Mouse (Mus musculus) gastrocnemius, postnatal 14 days (tissue): ENCODE results near the gene Vps51. TPM values are rescaled to one million over a fixed set of nuclear protein-coding genes. Genes with fewer than 3 reads are reported as not detected.

Experiments
- DNase-seq: peaks from one replicate; pipeline ENCODE4 v3.0.0; 2021; ENCODE audit warnings: mixed read lengths
- intact Hi-C: fragments of 180-260 bp; cut with DNase I; formaldehyde crosslinking; loops from one replicate; pipeline ENCODE4 v1.15.1; 2025; ENCODE audit warnings: low total_unique reads
- total RNA-seq, 2 experiments: library from RNA; stranded (reverse); gene quantifications; 2 replicates each; pipeline ENCODE4 v1.2.3; 2021

Gene Vps51
- total RNA-seq, 2 experiments from 2014 or later, result 20.4 to 24.0 TPM

- DNase-seq, result peak; percentile 29
- intact Hi-C loops, result no loop called here
Observed at GRCm38 (mm10) chr19:6085417-6085879, 8.4 kb upstream of the Vps51 start.

- intact Hi-C loops, result no loop called here
Observed at GRCm38 (mm10) chr19:6084478-6085248, 7.6 kb upstream of the Vps51 start, which contains the start of the genes Zfpl1 and Cdca5. TSS of gene Zfpl1 (minus strand) at chr19:6084956. TSS of gene Cdca5 (plus strand) at chr19:6084983.

GRCm38 (mm10) chr19:6082156-6082555, 5.1 kb upstream of the Vps51 start, which contains the start of gene Gm28374:
TSS of gene Gm28374 (minus strand) at chr19:6082256.
- intact Hi-C loops, result no loop called here
- DNase-seq, result no peak

More at GRCm38 (mm10) chr19:6084478-6085248, 7.6 kb upstream of the Vps51 start, which contains the start of the genes Zfpl1 and Cdca5:
- DNase-seq, result peak; percentile 93

- intact Hi-C loops, result no loop called here
- no peak for DNase-seq
Observed at GRCm38 (mm10) chr19:6079983-6080480, 3.0 kb upstream of the Vps51 start, which contains the start of gene Tmem262. TSS of gene Tmem262 (plus strand) at chr19:6080033.

GRCm38 (mm10) chr19:6073889-6074288, 3.1 kb downstream of the Vps51 start:
- intact Hi-C loops, result no loop called here

GRCm38 (mm10) chr19:6071261-6071660, 5.8 kb downstream of the Vps51 start:
- DNase-seq, result no peak

More at GRCm38 (mm10) chr19:6073889-6074288, 3.1 kb downstream of the Vps51 start:
- no peak for DNase-seq

GRCm38 (mm10) chr19:6070571-6071250, 6.3 kb downstream of the Vps51 start:
- intact Hi-C loops, result no loop called here

More at GRCm38 (mm10) chr19:6071261-6071660, 5.8 kb downstream of the Vps51 start:
- intact Hi-C loops, result no loop called here

GRCm38 (mm10) chr19:6069851-6070250, 7.2 kb downstream of the Vps51 start:
- intact Hi-C loops, result no loop called here
- no peak for DNase-seq

More at GRCm38 (mm10) chr19:6070571-6071250, 6.3 kb downstream of the Vps51 start:
- no peak for DNase-seq

- intact Hi-C loops, result no loop called here
- DNase-seq, result no peak
Observed at GRCm38 (mm10) chr19:6068951-6069350, 8.1 kb downstream of the Vps51 start.

- DNase-seq, result peak; percentile 93
- intact Hi-C loops, result no loop called here
Observed at GRCm38 (mm10) chr19:6067724-6068415, 9.2 kb downstream of the Vps51 start, which contains the start of gene Tm7sf2. TSS of gene Tm7sf2 (minus strand) at chr19:6068373.

GRCm38 (mm10) chr19:6067011-6067723, 9.9 kb downstream of the Vps51 start:
- intact Hi-C loops, result no loop called here
- peak; percentile 75 for DNase-seq

GRCm38 (mm10) chr19:6066571-6066970, 10.5 kb downstream of the Vps51 start:
- no peak for DNase-seq
- intact Hi-C loops, result no loop called here

- intact Hi-C loops, result no loop called here
- DNase-seq, result no peak
Observed at GRCm38 (mm10) chr19:6063081-6063480, 13.9 kb downstream of the Vps51 start.

- no peak for DNase-seq
- intact Hi-C loops, result no loop called here
Observed at GRCm38 (mm10) chr19:6062418-6062817, 14.6 kb downstream of the Vps51 start.

GRCm38 (mm10) chr19:6061641-6062302, 15.3 kb downstream of the Vps51 start:
- DNase-seq, result peak; percentile 42

GRCm38 (mm10) chr19:6061021-6061533, 16.0 kb downstream of the Vps51 start, which contains the start of gene Znhit2:
TSS of gene Znhit2 (plus strand) at chr19:6061192.
- intact Hi-C loops, result no loop called here
- DNase-seq, result peak; percentile 92

More at GRCm38 (mm10) chr19:6061641-6062302, 15.3 kb downstream of the Vps51 start:
- intact Hi-C loops, result no loop called here

- intact Hi-C loops, result no loop called here
Observed at GRCm38 (mm10) chr19:6058966-6059365, 18.1 kb downstream of the Vps51 start.

GRCm38 (mm10) chr19:6058513-6058912, 18.5 kb downstream of the Vps51 start:
- DNase-seq, result no peak
- intact Hi-C loops, result no loop called here

More at GRCm38 (mm10) chr19:6058966-6059365, 18.1 kb downstream of the Vps51 start:
- DNase-seq, result no peak
